Mouse (Mus musculus) kidney, embryonic 16.5 days (tissue): ENCODE measurements around the gene Crebrf. TPM values are rescaled to one million over a fixed set of nuclear protein-coding genes. Genes with fewer than 3 reads are reported as not detected.

Experiments
- ATAC-seq: fragments of 200-750 bp; cut with Nextera tagmentation; 2 replicates; pipeline ENCODE4 v1.8.0; 2017; ENCODE audit warnings: moderate TSS enrichment; ENCODE audit not compliant: low FRiP score, low TSS enrichment
- H3K27ac ChIP-seq: fragments of 300-500 bp; sonication (generic); 2 replicates; pipeline ENCODE4 v1.5.1; 2014; ENCODE audit warnings: low read length
- H3K27me3 ChIP-seq: fragments of 300-500 bp; sonication (generic); 2 replicates; pipeline ENCODE4 v1.6.1; 2014; ENCODE audit warnings: low read length, control low read depth, mixed read lengths; ENCODE audit not compliant: insufficient read depth
- H3K36me3 ChIP-seq: fragments of 300-500 bp; sonication (generic); 2 replicates; pipeline ENCODE4 v1.6.1; 2014; ENCODE audit warnings: low read length, control low read depth, mixed read lengths; ENCODE audit not compliant: insufficient read depth
- H3K4me1 ChIP-seq: fragments of 300-500 bp; sonication (generic); 2 replicates; pipeline ENCODE4 v1.6.1; 2014; ENCODE audit warnings: low read length, control low read depth, mixed read lengths; ENCODE audit not compliant: insufficient read depth
- H3K4me2 ChIP-seq: fragments of 300-500 bp; sonication (generic); replicated peaks from 2 replicates; pipeline ENCODE4 v1.6.1; 2014; ENCODE audit warnings: low read depth, low read length
- H3K4me3 ChIP-seq: fragments of 300-500 bp; sonication (generic); 2 replicates; pipeline ENCODE4 v1.5.1; 2014; ENCODE audit warnings: mild to moderate bottlenecking, low read length
- H3K9ac ChIP-seq: fragments of 300-500 bp; sonication (generic); replicated peaks from 2 replicates; pipeline ENCODE4 v1.6.1; 2014; ENCODE audit warnings: low read length
- H3K9me3 ChIP-seq: fragments of 300-500 bp; sonication (generic); 2 replicates; pipeline ENCODE4 v1.6.1; 2016; ENCODE audit warnings: low read length, control low read depth
- WGBS: fragments of 180-500 bp; shearing (Covaris S2); extraction: QIAGEN DNeasy Blood & Tissue Kit; methylation state at CpG from one replicate; pipeline ENCODE4 v1.1.7; 2014; 5-methylcytosine and 5-hydroxymethylcytosine counted together
- polyA plus RNA-seq: library from polyadenylated mRNA; unstranded; fragments of >200 nt; fragmentation: Nextera tagmentation; extraction: Ambion mirVana; gene quantifications from 2 replicates; pipeline ENCODE4 v1.2.1, GENCODE M21; 2015

Crebrf gene
- polyA plus RNA-seq, 1 experiment from 2014 or later = 9.2 TPM

DNA sequence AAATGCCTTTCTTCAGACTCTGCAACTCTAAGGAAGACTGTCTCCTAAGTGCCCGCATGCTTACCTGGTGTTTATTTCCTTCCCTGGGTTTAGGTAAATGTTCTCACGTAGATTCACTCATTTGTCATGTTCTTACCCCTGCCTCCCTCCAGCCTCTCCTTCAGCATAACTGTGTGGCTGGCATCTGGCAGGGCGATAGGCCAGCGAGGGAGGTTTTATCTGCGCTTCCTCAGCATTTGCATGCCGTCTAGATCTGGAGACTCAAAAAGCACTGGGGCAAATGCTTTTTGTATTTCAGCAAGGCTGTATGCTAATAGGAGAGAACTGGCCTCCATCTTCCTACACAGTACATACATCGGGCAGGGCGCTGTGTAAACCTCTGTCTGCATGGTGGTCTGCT lies 69.1 kb downstream of the Crebrf start:
- Histone ChIP-seq H3K4me1 (peaks cover 8% of the 10 kb centered on the region), H3K27ac (no peak overlapping the region), H3K36me3 (peaks cover 22% of the 10 kb centered on the region), H3K27me3 (no peaks in the 10 kb centered on the region), H3K9me3 (no peaks in the 10 kb centered on the region), H3K9ac (no peak overlapping the region), H3K4me3 (no peak overlapping the region), H3K4me2 (no peak overlapping the region)
- 91% methylated on average over 8 of the region's 8 CpGs for WGBS
- ATAC-seq = no peak

DNA sequence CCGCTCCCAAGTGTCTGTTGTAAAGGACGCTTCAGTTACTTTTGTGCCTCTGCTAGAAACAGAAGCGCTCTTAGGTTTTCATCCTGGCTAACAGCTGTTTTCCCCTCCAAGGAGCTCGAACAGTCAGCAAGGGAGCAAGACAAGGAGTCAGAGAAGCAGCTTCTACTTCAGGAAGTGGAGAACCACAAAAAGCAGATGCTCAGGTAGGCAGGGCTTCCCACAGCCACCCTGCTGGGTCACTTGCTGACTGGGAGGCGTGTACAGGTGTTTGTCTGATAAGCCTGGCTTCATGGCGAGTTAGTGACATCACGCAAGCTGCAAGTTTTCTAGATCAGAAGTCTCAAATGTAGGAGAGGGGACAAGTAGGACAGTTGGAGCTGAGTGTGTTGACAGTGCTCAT lies 71.1 kb downstream of the Crebrf start:
- 93% methylated on average over 7 of the region's 7 CpGs for WGBS
- no peaks in the 10 kb centered on the region for H3K27me3 ChIP-seq
- H3K36me3 ChIP-seq = peaks cover 35% of the 10 kb centered on the region
- no peak overlapping the region for H3K4me2 ChIP-seq
- no peak overlapping the region for H3K4me3 ChIP-seq
- H3K4me1 ChIP-seq = peaks cover 6% of the 10 kb centered on the region
- H3K9ac ChIP-seq = no peak overlapping the region
- H3K27ac ChIP-seq = no peak overlapping the region
- no peaks in the 10 kb centered on the region for H3K9me3 ChIP-seq
- no peak for ATAC-seq

DNA sequence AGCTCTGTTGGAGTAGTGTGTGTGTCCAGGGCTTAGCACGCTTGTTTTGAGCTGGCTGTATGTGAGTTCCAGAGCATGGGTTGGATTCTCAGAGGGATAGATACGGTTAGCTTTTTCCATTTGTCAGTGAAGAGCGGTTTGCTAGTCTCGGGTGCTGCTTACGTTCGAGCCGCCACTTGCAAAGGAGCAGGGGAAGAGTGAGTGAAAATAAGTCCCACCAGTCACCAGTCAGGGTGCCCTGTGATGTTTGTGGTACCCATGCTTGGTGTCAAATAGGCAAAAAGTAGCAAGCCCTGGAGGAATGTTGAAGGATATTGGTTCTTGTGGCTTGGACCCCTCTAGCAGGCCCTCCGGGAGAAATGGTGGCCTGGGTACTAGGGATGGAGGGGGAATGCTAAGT lies 73.5 kb downstream of the Crebrf start:
- Histone ChIP-seq H3K9ac (no peak overlapping the region), H3K36me3 (peaks cover 50% of the 10 kb centered on the region), H3K4me1 (no peaks in the 10 kb centered on the region), H3K4me3 (no peak overlapping the region), H3K9me3 (no peaks in the 10 kb centered on the region), H3K4me2 (no peak overlapping the region), H3K27me3 (no peaks in the 10 kb centered on the region), H3K27ac (no peak overlapping the region)
- WGBS = 91% methylated on average over 8 of the region's 8 CpGs
- no peak for ATAC-seq

DNA sequence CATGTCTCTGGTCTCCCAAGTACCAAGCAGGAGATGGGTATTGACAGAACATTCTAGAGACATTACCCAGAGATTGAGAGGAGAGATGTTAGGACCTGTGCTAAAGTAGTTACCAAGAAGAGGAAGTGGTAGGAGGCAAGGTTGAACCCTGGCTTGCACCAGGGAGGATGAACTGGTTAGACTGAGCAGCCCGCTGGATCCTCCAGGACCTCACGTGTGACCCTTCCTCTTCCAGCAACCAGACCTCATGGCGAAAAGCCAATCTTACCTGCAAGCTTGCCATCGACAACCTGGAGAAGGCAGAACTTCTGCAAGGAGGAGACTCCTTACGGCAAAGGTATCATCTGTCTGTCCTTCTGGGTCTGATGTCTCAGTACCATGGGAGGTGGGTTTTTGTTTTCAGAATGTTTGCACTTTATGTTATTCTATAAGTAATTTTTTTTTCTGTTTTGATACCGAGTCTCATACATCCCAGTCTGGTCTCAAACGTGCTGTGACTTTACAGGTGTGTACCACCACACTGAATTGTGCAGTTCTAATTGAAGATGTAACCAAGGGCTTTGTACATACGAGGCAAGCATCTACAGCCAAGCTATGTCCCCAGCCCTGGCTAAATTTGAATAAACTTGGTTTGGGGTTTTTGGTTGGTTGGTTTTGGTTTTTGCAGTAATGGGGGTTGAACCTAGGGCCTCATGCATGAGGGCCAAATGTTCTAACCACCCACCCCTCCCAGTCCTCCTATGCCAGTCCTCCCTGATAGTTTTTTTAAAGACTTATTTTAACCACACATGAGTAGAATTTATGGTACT lies 74.2 kb downstream of the Crebrf start:
- no peak overlapping the region for H3K4me2 ChIP-seq
- H3K36me3 ChIP-seq = peaks cover 50% of the 10 kb centered on the region
- WGBS = 91% methylated on average over 8 of the region's 8 CpGs
- no peaks in the 10 kb centered on the region for H3K9me3 ChIP-seq
- H3K4me3 ChIP-seq = no peak overlapping the region
- H3K4me1 ChIP-seq = no peaks in the 10 kb centered on the region
- no peak overlapping the region for H3K27ac ChIP-seq
- no peak for ATAC-seq
- H3K9ac ChIP-seq = no peak overlapping the region
- no peaks in the 10 kb centered on the region for H3K27me3 ChIP-seq

DNA sequence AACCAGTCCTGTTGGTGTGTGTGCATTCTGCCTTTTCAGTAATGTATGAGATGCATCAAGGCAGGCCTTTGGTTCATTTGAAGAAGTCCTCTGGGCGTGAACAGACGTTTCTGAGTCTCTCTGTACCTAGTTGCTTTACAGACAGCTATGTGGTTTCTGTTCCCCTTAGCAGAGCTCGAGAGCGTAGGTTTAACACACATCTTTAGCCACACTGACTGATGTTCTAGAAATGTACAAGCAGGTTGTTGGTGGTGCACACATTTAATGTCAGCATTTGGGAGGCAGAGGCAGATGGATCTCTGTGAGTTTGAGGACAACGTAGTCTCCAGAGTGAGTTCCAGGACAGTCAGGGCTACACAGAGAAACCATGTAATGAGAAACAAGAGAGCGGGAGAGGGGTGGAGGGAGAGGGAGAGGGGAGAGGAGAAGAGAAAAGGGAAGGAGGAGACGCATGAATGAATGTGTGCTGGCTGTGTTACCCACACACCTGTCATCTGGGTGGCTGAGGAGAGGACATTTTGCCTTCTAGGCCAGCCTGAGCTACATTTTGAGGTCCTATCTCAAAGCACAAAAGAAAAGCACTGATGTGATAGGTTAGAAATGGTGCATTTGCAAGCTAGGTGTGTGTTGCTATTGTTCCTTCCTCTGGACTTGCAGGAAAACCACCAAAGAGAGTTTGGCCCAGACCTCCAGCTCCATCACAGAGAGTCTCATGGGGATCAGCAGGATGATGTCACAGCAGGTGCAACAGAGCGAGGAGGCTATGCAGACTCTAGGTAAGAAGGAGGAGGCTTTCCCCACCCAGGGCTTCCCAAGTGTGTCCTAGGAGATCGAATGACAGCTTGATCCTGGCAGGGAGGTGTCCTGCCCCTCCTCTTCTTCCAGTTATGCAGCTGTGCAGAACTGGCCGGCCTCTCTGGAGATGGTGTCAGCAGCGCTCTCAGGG lies 75.1 kb downstream of the Crebrf start:
- Histone ChIP-seq H3K4me3 (no peak overlapping the region), H3K27ac (no peak overlapping the region), H3K9ac (no peak overlapping the region), H3K27me3 (no peaks in the 10 kb centered on the region), H3K4me2 (no peak overlapping the region), H3K9me3 (no peaks in the 10 kb centered on the region), H3K36me3 (peaks cover 50% of the 10 kb centered on the region), H3K4me1 (no peaks in the 10 kb centered on the region)
- no peak for ATAC-seq
- 77% methylated on average over 11 of the region's 11 CpGs for WGBS

DNA sequence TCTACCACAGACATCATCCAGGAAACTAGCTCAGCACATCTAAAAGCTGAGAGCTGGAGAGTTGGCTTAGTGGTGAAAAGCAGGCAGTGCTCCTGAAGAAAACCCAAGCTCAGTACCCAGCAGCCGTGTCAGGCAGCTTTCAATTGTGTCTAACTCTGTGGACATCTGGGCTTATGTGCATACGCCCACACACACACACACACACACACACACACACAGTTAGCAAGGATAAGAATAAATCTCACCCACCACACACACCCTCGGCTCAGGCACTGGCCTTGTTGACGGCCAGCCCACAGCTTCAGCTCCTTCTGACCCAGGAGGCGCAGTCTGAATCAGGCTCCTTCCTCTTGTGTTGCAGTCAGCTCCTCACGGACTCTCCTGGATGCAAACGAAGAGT lies 76.1 kb downstream of the Crebrf start:
- no peaks in the 10 kb centered on the region for H3K4me1 ChIP-seq
- H3K4me2 ChIP-seq = no peak overlapping the region
- ATAC-seq = no peak
- H3K9me3 ChIP-seq = no peaks in the 10 kb centered on the region
- H3K27ac ChIP-seq = no peak overlapping the region
- peaks cover 50% of the 10 kb centered on the region for H3K36me3 ChIP-seq
- no peak overlapping the region for H3K9ac ChIP-seq
- no peaks in the 10 kb centered on the region for H3K27me3 ChIP-seq
- 66% methylated on average over 7 of the region's 7 CpGs for WGBS
- H3K4me3 ChIP-seq = no peak overlapping the region

DNA sequence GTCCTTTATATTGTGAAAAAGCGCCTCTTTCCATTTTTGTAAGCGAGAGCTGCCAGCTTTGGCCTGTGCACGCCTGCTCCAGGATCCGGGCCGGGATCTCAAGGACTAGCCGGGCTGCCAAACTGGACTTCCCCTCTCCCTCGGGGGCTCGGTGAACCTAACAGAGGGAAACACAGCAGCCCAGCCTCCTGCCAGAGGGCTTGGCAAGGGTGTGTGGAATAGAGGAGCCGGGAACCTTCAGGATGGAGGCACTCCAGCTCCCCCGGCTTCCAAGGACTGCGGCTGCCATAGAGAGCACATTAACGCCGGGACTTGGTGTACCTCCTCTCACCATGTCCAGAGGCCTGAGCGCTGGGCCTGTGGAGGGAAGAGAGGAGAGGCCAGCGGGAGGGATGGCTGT lies 76.6 kb downstream of the Crebrf start:
- Histone ChIP-seq H3K4me2 (no peak overlapping the region), H3K36me3 (peaks cover 45% of the 10 kb centered on the region), H3K4me3 (no peak overlapping the region), H3K27me3 (no peaks in the 10 kb centered on the region), H3K4me1 (no peaks in the 10 kb centered on the region), H3K9ac (no peak overlapping the region), H3K27ac (no peak overlapping the region), H3K9me3 (no peaks in the 10 kb centered on the region)
- 91% methylated on average over 15 of the region's 15 CpGs for WGBS
- ATAC-seq = no peak

DNA sequence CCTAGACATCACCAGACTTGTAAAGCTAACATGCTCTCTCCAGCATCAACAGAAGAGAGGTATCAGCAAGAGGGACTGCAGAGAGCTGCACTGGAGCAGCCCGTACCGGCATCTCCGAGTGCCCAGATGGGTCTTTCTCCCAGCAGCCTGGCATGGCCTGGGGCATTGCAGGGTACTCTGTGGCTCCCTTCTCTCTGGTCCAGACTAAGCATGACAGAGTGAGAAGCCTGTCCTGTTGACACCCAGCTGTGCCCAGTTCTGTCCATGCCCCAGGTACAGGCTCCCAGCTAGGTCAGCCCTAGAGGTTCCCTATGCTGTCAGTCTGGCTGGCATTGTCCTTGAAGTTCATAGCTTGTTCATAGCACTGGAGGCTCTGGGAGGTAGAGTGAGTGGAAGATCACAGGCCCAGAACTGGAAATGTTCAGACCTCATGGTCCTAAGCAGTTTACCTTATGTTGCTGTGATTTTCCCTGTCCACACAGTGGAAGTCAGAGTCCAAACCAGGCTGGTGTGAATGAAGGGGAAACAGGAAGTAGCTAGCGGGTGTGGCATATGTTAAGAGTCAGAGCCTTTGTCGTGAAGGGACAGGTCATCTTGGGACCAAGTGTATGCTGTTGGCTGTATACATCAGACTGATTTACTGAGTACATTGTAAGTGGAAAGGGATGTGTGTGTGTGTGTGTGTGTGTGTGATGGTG lies 77.8 kb downstream of the Crebrf start:
- no peak for ATAC-seq
- no peaks in the 10 kb centered on the region for H3K27me3 ChIP-seq
- no peaks in the 10 kb centered on the region for H3K4me1 ChIP-seq
- peaks cover 39% of the 10 kb centered on the region for H3K36me3 ChIP-seq
- H3K27ac ChIP-seq = no peak overlapping the region
- no peak overlapping the region for H3K4me3 ChIP-seq
- 77% methylated on average over 5 of the region's 5 CpGs for WGBS
- no peak overlapping the region for H3K9ac ChIP-seq
- no peaks in the 10 kb centered on the region for H3K9me3 ChIP-seq
- no peak overlapping the region for H3K4me2 ChIP-seq

DNA sequence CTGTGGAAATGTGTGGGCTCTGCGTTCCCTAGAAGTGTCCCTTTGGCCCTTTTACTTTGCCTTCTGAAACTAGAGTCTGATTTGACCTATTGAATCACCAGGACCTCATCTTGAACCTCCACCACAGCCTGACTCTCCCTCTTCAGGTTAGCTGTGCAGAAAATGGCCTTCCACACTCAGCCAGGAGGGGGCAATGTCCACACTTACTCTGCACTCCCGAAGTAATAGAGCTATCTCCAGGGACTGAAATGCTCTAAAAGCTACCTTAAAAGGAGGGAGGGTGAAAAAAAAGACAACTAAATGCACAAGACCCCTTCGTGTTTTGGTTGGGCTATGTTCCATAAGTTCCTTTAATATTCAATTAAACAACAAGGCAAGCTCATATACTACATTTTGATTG lies 79.3 kb downstream of the Crebrf start:
- no peak overlapping the region for H3K9ac ChIP-seq
- H3K9me3 ChIP-seq = no peaks in the 10 kb centered on the region
- WGBS = 16% methylated on average over 3 of the region's 3 CpGs
- H3K4me1 ChIP-seq = no peaks in the 10 kb centered on the region
- no peaks in the 10 kb centered on the region for H3K27me3 ChIP-seq
- ATAC-seq = no peak
- H3K36me3 ChIP-seq = peaks cover 26% of the 10 kb centered on the region
- H3K4me3 ChIP-seq = no peak overlapping the region
- no peak overlapping the region for H3K27ac ChIP-seq
- no peak overlapping the region for H3K4me2 ChIP-seq
